Mouse (Mus musculus) kidney, adult 18-20 months (tissue): Measurements from ENCODE around the gene Acmsd.
"Not testable (repeated sequence)": the region's sequence is repeated elsewhere in the genome, so short reads cannot be mapped to it uniquely, and the experiment has no call there.

Experiments
- DNase-seq: peaks from one replicate; pipeline ENCODE4 v3.0.0; 2021

Acmsd gene

DNA sequence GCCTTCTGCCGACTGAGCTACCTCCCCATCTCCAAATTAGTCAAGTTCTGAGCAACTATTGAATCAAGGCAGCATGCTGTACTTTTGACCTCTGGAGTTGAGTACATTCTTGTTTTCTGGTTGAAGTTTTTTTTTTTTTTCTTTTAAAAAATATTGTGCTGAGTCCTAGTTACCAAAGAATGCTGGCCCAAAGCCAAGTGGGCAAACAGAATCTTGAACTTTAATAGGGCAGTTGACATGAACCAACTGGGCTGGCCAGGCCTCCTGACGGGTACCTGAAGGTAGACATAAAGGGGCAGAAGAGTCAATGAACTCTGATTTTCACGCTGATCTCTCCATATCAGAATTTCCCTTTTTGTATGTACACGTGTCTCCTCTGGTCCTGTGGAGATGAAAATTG is at the start of gene Acmsd:
Gene Acmsd, plus strand, starts transcription at position 318 of the 400 bp plus-strand sequence.
- DNase-seq = peak; percentile 75

GRCm38 (mm10) chr1:127679498-127680133 is 49.6 kb upstream of the Acmsd start, which contains the start of gene Tmem163:
Gene Tmem163, minus strand, starts transcription at chr1:127679548.
- peak; percentile 21 for DNase-seq

DNA sequence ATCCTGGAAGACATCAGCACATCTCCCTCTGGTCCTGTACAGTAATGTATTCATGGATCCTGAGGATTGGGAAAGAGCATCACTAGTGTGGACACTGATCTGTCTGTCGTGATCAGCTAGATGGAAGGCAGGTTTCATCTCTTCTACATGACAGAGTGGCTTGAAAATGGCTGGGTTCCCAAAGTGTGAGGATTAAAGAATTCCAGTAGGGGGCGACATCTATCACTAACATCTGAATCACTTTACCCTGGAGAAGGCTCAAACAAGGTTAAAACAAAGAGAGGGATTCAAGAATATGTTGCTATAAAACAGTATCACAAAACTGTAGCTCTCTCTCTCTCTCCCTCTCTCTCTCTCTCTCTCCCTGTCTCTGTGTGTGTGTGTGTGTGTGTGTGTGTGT is 32.7 kb upstream of the Acmsd start:
- DNase-seq = no peak

GRCm38 (mm10) chr1:127702187-127702586 is 27.0 kb upstream of the Acmsd start:
- no peak for DNase-seq

DNA sequence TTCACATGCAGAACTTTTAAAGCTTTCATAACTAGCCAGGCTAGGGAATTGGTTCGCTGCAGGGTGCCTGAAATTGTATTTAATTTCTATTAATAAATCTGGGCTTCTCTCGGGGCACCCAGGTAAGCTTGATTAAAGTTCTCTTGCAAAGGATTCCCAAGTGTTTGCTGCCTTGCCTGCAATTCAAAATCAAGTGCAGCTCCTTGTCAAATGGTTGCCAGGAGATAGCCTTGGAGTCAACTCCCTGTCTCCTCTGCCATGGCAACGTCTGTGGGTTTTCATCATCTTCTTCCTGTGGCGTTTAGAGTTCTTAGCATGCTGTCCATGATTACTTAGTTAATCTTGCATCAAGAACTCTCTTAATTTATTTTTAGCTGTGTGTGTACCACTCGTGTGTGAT is 22.9 kb upstream of the Acmsd start:
- no peak for DNase-seq

DNA sequence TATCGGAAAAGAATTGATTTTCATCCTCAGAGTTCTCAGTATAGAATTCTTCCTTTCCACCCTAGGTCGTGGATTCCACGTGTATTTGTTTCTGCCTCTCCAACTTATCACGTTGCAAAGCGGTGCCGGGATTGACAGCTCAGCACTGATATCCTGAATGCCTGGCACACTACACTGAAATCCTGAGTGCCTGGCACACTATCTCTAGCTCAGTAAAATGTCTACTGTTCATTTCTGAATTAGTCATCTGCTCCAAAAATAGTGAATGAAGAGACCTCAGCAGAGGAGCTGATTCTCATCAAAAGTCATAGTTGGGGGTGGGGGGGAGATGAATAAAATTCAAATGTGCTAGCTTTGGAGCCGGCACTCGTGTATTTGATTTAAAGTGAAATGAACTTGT is 12.8 kb upstream of the Acmsd start:
- DNase-seq = no peak

GRCm38 (mm10) chr1:127718290-127718689 is 10.9 kb upstream of the Acmsd start:
- DNase-seq = no peak

GRCm38 (mm10) chr1:127723596-127723995 is 5.6 kb upstream of the Acmsd start:
- peak; percentile 44 for DNase-seq

GRCm38 (mm10) chr1:127731086-127731485 is 1.9 kb downstream of the Acmsd start:
- peak; percentile 31 for DNase-seq

GRCm38 (mm10) chr1:127732435-127732834 is 3.2 kb downstream of the Acmsd start:
- peak; percentile 60 for DNase-seq

GRCm38 (mm10) chr1:127732841-127733240 is 3.6 kb downstream of the Acmsd start:
- peak; percentile 28 for DNase-seq

DNA sequence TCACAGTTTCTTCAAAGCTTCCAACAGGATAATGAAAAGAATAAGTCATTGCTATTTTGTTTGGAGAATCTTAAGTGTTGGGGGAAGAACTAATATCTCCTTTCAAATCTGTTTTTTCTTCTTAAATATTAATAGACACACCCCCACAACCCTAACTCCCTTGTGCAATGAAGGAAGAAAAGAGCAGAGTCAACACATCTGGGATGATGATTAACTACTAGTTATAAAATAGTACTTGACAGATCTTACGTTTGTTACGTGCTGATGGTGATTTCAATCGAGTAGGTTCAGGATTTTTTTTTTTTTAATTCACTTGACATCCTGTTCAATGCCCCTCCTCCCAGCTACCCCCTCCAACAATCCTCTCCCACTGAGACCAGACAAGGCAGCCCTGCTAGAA is 6.1 kb downstream of the Acmsd start:
- DNase-seq = peak; percentile 32

DNA sequence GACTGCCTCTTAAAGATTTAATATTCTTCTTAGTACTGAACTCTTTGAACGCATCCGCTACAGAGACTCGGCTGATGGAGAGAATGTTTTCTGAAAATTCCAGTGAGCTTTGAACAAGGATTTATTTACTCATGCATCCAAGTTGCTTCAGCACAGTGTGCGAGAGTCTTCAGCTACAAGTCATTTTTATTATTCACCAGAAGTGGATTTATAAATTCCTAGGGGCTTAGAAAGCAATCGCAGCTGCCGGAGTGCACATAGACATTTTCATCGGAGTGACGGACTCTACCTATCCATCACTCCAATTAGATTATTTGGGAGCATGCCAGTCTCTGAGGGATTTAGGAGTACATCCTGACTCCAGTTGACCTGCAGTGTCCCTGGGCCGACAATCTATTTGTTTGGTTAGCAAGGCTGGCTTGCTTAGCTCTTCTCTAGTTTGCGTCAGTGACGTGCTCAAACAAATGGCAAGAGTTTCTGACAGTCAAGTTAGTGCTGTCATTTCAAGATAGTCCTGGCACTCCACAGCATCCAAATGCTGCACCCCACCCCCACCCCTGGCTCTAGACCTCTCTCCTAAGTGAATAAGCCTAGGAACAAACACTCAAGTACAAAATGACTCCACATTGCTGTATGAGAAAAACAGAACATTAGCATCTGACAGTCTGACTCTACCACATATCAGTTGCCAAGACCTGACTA is 21.3 kb downstream of the Acmsd start:
- DNase-seq = no peak

GRCm38 (mm10) chr1:127755806-127756205 is 26.6 kb downstream of the Acmsd start:
- DNase-seq = no peak

- no peak for DNase-seq
These were observed 27.3 kb downstream of the Acmsd start for GRCm38 (mm10) chr1:127756331-127757163.

GRCm38 (mm10) chr1:127757164-127757545 is 27.9 kb downstream of the Acmsd start:
- DNase-seq = not testable (repeated sequence)

DNA sequence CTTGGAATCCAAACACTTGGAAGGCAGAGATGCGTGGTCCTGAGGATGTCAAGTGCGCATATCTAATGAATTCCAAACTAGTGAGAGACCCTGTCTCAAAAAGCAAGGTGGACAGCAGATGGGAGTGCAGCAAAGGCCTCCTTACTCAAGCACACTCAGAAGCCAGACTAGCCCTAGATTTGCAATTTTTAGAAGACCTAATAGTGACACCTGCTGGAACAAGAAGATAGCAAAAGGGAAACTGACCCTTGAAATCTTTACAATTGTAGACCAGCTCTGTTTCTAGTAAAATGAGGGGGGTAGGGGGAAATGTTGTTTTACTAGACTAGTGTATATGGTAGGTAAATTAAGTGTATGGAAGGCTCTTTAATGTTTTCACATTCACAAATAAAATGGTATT is 36.3 kb downstream of the Acmsd start:
- DNase-seq = no peak

DNA sequence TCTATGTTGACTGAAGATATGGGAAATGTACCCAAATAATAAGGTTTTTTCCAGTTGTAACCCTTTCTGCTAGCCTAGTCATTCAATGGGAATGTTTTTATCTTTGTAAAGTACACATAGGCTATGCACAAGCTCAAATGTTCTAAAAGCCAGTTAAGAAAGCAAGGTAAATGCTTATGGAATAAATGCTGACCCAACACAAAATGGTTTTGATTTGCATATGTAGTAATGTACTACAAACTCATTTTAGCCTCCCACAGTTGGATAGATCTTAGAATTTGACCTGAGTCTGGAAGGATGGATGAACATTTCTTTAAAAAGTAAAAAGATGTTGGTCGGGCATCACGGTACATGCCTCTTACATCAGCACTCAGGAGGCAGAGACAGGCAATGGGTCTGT is 37.5 kb downstream of the Acmsd start:
- DNase-seq = no peak

- no peak for DNase-seq
These were observed 44.1 kb downstream of the Acmsd start for GRCm38 (mm10) chr1:127773198-127773802.

GRCm38 (mm10) chr1:127773803-127774500 is 44.7 kb downstream of the Acmsd start, which contains the start of gene Ccnt2:
Gene Ccnt2, plus strand, starts transcription at chr1:127774164.
- DNase-seq = peak; percentile 98

DNA sequence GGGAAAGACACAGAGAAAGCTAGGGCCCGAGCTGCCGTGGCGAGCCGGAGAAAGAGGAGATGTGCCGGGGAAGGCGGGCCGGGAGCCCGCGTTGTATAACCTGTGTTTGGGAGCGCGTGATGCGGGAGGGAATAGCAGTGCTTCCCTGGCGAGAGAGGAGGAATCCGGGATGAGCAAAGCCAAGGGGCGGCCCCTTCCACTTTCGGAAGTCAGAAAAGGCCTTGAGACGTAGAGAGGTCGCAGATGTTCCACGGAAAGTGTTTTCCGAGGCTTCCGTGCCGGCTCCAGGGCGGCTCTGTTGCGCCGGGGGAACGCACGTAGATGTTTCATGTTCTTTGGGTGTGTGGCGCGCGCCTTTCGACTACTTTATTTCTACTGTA is 45.3 kb downstream of the Acmsd start:
- DNase-seq = no peak

DNA sequence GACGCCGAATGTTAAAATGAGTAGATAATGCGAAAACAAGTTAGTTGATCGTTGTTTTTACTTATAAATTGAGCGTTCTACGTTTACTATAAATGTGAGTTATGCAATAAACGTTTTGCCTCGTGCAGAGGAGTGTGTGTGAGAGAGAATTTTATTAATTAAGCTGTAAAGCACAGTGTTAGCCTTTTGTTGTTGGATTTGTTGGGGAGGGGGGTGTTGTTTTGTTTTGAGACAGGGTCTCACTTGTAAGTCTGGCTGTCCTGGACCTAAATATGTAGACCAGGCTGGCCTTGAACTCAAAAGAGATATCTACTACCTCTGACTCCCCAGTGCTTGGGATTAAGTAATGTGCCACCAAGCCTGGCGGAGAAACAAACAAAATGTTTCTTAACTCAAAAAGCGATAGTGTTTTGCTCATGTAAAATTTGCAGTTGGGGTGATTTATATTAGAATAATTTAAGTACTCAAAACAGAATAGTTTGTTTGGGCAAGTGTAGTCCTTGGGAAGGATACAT is 46.0 kb downstream of the Acmsd start:
- no peak for DNase-seq
